Mouse (Mus musculus) lung, adult 2 months (tissue): ENCODE results near the gene Ccdc8.

Experiments used
- CTCF ChIP-seq: fragments of 200-500 bp; IDR thresholded peaks from 2 replicates; pipeline ENCODE4 v1.5.1; 2011; ENCODE audit warnings: mild to moderate bottlenecking, low read length, control low read depth; ENCODE audit not compliant: insufficient read depth
- POLR2A ChIP-seq: fragments of 200-500 bp; IDR thresholded peaks from 2 replicates; pipeline ENCODE4 v1.6.1; 2011; ENCODE audit warnings: low read depth, mild to moderate bottlenecking, control low read depth, low read length, borderline replicate concordance; ENCODE audit errors: extremely low read depth

DNA sequence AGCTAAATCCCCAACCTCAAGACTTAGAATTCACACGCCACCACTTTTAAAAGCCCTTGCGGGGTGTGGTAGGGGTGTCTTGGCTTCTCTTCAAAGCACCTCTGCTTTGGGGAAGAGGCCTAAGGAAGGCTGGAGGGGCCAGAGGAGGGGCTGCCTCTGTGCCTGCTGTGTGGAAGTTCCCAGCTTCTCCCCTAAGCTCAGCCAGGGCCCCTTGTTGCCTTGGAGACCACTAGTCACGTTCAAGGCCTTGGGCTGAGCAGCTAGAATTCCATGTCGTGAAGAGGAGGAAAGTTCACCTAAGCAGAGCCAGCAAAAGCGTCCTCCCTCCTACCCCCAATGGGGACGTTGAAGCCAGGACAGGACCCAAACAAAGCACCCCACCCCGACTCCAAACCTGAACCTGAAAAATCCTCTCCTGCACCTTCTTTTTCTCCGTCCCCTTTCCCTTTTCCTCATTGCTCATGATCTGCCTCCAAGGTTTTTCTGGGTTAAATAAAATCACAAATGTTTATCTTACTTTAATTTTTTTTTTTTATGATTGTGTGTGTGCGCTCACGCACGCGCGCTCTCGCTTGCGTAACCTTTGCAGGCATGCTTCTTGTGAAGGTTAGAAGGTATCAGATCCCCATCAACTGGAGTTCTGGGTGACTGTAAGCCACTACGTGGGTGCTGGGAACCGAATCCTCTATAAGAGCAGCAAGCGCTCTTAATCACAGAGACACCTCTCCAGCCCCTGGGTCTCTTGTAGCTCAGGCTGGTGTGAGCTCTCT is 642 bp upstream of the Ccdc8 start:
- TF ChIP-seq CTCF (no peak), POLR2A (no peak)
